Mouse (Mus musculus) liver, embryonic 14.5 days (tissue): ENCODE measurements at regions not wholly inside any gene's neighbourhood (a gene's known extent, or its start where the extent isn't known, plus 50 kb on each side); places are given as distances from the start of the nearest gene placed in this dataset.
"Not testable (repeated sequence)": the region's sequence is repeated elsewhere in the genome, so short reads cannot be mapped to it uniquely, and the experiment has no call there.

Experiments
- ATAC-seq: fragments of 200-750 bp; cut with Nextera tagmentation; 2 replicates; pipeline ENCODE4 v1.8.0; 2017; ENCODE audit warnings: moderate number of reproducible peaks, mild to moderate bottlenecking, moderate library complexity; ENCODE audit not compliant: insufficient read depth
- DNase-seq, 3 experiments: peaks; one replicate each; pipeline ENCODE4 v3.0.0-alpha.2; 2012 to 2013; ENCODE audit warnings: low read depth in 3 of 3, low spot score in 3 of 3
- H3K27ac ChIP-seq: fragments of 300-500 bp; sonication (generic); 2 replicates; pipeline ENCODE4 v1.5.1; 2014; ENCODE audit warnings: moderate library complexity, mild to moderate bottlenecking, control low read depth, inconsistent platforms
- H3K27me3 ChIP-seq: fragments of 300-500 bp; sonication (generic); 2 replicates; pipeline ENCODE4 v1.6.1; 2014; ENCODE audit warnings: mild to moderate bottlenecking, low read length, moderate library complexity; ENCODE audit not compliant: control insufficient read depth, insufficient read depth
- H3K36me3 ChIP-seq: fragments of 300-500 bp; sonication (generic); replicated peaks from 2 replicates; pipeline ENCODE4 v1.6.1; 2014; ENCODE audit warnings: low read depth; ENCODE audit not compliant: control insufficient read depth, insufficient read depth
- H3K4me1 ChIP-seq, 2 experiments: fragments of 200-500 bp in 1 of 2; fragments of 300-500 bp in 1 of 2; sonication (generic) in 1 of 2; replicated peaks; 2 replicates each; pipeline ENCODE4 v1.6.1; 2012 to 2014; ENCODE audit warnings: antibody characterized with exemption in 1 of 2, inconsistent platforms in 1 of 2, low read length in 1 of 2; ENCODE audit not compliant: control insufficient read depth in 2 of 2, insufficient read depth in 2 of 2
- H3K4me2 ChIP-seq: fragments of 300-500 bp; sonication (generic); 2 replicates; pipeline ENCODE4 v1.6.1; 2014; ENCODE audit warnings: low read depth, mild to moderate bottlenecking, control low read depth, moderate library complexity
- H3K4me3 ChIP-seq, 2 experiments: fragments of 200-500 bp in 1 of 2; fragments of 300-500 bp in 1 of 2; sonication (generic) in 1 of 2; 2 replicates each; pipeline ENCODE4 v1.5.1; 2012 to 2014; ENCODE audit warnings: low read depth in 2 of 2, low read length in 2 of 2, mild to moderate bottlenecking in 2 of 2, control low read depth in 1 of 2, inconsistent platforms in 1 of 2, moderate library complexity in 1 of 2; ENCODE audit not compliant: insufficient read depth in 1 of 2
- H3K9ac ChIP-seq: fragments of 300-500 bp; sonication (generic); replicated peaks from 2 replicates; pipeline ENCODE4 v1.6.1; 2014; ENCODE audit warnings: mild to moderate bottlenecking, control low read depth, moderate library complexity
- H3K9me3 ChIP-seq: fragments of 300-500 bp; sonication (generic); 2 replicates; pipeline ENCODE4 v1.6.1; 2016; ENCODE audit warnings: low read length, mixed read lengths; ENCODE audit not compliant: control insufficient read depth
- CTCF ChIP-seq: IDR thresholded peaks from 2 replicates; pipeline ENCODE4 v1.5.1; 2016; ENCODE audit warnings: antibody characterized with exemption, low read depth, control low read depth
- EP300 ChIP-seq: IDR thresholded peaks from 2 replicates; pipeline ENCODE4 v1.6.1; 2016; ENCODE audit warnings: antibody characterized with exemption, low read depth
- WGBS: fragments of 180-500 bp; shearing (Covaris S2); extraction: QIAGEN DNeasy Blood & Tissue Kit; methylation state at CpG from one replicate; pipeline ENCODE4 v1.1.7; 2014; ENCODE audit not compliant: insufficient replicate concordance; 5-methylcytosine and 5-hydroxymethylcytosine counted together

- no peaks in the 10 kb centered on the region for H3K4me1 ChIP-seq
- DNase-seq (no peak), ATAC-seq (no peak)
- H3K27me3 ChIP-seq: no peaks in the 10 kb centered on the region
- H3K36me3 ChIP-seq: no peaks in the 10 kb centered on the region
- H3K27ac ChIP-seq: no peak overlapping the region
- H3K9ac ChIP-seq: no peak overlapping the region
- TF ChIP-seq EP300: no peak
- TF ChIP-seq CTCF: no peak
- no peak overlapping the region for H3K4me3 ChIP-seq
- WGBS: 53% methylated on average over 5 of the region's 5 CpGs
- no peaks in the 10 kb centered on the region for H3K9me3 ChIP-seq
- no peak overlapping the region for H3K4me2 ChIP-seq
Observed at GRCm38 (mm10) chr14:61758586-61758985, 151.3 kb downstream of the Kcnrg start.

- H3K27me3 ChIP-seq, H3K4me2 ChIP-seq, H3K9ac ChIP-seq, H3K4me3 ChIP-seq, H3K27ac ChIP-seq, H3K9me3 ChIP-seq, H3K4me1 ChIP-seq, ATAC-seq, H3K36me3 ChIP-seq, DNase-seq: not testable (repeated sequence)
- WGBS: 70% methylated on average over 12 of the region's 12 CpGs
Observed at GRCm38 (mm10) chr14:61760176-61760575, 152.9 kb downstream of the Kcnrg start.

GRCm38 (mm10) chr14:61762076-61762475 lies 154.8 kb downstream of the Kcnrg start:
- ATAC-seq (no peak), DNase-seq (no peak)
- no peak overlapping the region for H3K4me2 ChIP-seq
- no peaks in the 10 kb centered on the region for H3K9me3 ChIP-seq
- TF ChIP-seq CTCF (no peak), EP300 (no peak)
- no peaks in the 10 kb centered on the region for H3K36me3 ChIP-seq
- no peaks in the 10 kb centered on the region for H3K27me3 ChIP-seq
- no peak overlapping the region for H3K27ac ChIP-seq
- no peak overlapping the region for H3K9ac ChIP-seq
- no peaks in the 10 kb centered on the region for H3K4me1 ChIP-seq
- WGBS: 67% methylated on average over 5 of the region's 5 CpGs
- no peak overlapping the region for H3K4me3 ChIP-seq

- Histone ChIP-seq H3K4me1 (no peaks in the 10 kb centered on the region), H3K9me3 (no peaks in the 10 kb centered on the region), H3K4me2 (no peak overlapping the region), H3K36me3 (no peaks in the 10 kb centered on the region), H3K9ac (no peak overlapping the region), H3K4me3 (no peak overlapping the region), H3K27ac (no peak overlapping the region), H3K27me3 (no peaks in the 10 kb centered on the region)
- 56% methylated on average over 5 of the region's 5 CpGs for WGBS
- TF ChIP-seq EP300 (no peak), CTCF (no peak)
- ATAC-seq (no peak), DNase-seq (no peak)
Observed at GRCm38 (mm10) chr14:61769881-61770280, 162.6 kb downstream of the Kcnrg start.

GRCm38 (mm10) chr14:61774171-61774570 lies 166.9 kb downstream of the Kcnrg start:
- no peak for DNase-seq
- WGBS: 45% methylated on average over 3 of the region's 3 CpGs
- no peaks in the 10 kb centered on the region for H3K4me1 ChIP-seq
- H3K9me3 ChIP-seq: no peaks in the 10 kb centered on the region
- TF ChIP-seq CTCF (no peak), EP300 (no peak)
- ATAC-seq: no peak
- H3K4me2 ChIP-seq: no peak overlapping the region
- no peak overlapping the region for H3K9ac ChIP-seq
- H3K27me3 ChIP-seq: no peaks in the 10 kb centered on the region
- H3K36me3 ChIP-seq: no peaks in the 10 kb centered on the region
- no peak overlapping the region for H3K4me3 ChIP-seq
- H3K27ac ChIP-seq: no peak overlapping the region

- Histone ChIP-seq H3K9ac (no peak overlapping the region), H3K36me3 (no peaks in the 10 kb centered on the region), H3K27me3 (no peaks in the 10 kb centered on the region), H3K4me3 (no peak overlapping the region), H3K27ac (no peak overlapping the region), H3K4me2 (no peak overlapping the region), H3K4me1 (no peaks in the 10 kb centered on the region), H3K9me3 (no peaks in the 10 kb centered on the region)
- DNase-seq: no peak
- ATAC-seq: no peak
- no peak for TF ChIP-seq CTCF
- no peak for TF ChIP-seq EP300
- 43% methylated on average over 5 of the region's 5 CpGs for WGBS
Observed at GRCm38 (mm10) chr14:61778618-61779017, 171.4 kb downstream of the Kcnrg start.
